Mouse (Mus musculus): ENCODE results near the gene Olfr279.

GRCm38 (mm10) chr15:98479568-98480102, 12.6 kb upstream of the Olfr279 start:
- TF ChIP-seq CTCF (IDR thresholded peaks at IDR 0.05; ENCODE audit: low read depth, low read length) = no peak
- no peak for TF ChIP-seq POLR2A (IDR thresholded peaks at IDR 0.05; ENCODE audit: insufficient read depth, low read length)
- no peak for TF ChIP-seq EP300 (IDR thresholded peaks at IDR 0.05; ENCODE audit: insufficient read depth, low read depth, low read length)
